Mouse (Mus musculus): ENCODE results near the gene Bbs5.

DNA sequence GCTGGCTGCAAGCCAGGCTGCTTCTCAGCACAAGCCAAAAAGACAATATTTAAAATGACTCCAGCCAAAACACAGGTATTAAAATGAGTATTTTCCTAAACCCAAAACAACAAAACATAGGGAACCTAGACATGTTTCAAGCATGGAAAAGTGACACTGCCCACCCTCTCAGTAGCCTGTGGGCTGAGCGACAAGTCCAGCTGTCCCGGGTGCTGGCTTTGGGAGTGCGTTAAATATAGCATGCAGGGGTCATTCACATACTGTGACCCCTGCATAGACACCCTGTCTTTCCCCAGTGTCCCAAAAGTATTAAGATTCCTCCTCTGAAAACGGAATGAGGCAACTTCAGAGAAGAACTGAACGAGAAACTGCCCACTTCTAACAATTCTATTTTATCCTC, 26.8 kb downstream of the Bbs5 start:
- no peak for TF ChIP-seq CTCF (IDR thresholded peaks at IDR 0.05; ENCODE audit: control insufficient read depth, insufficient read depth, insufficient replicate concordance, low read depth, low read length)
- no peak for TF ChIP-seq POLR2A (IDR thresholded peaks at IDR 0.05; ENCODE audit: control insufficient read depth, low read depth, low read length)

Measured in testis, adult 2 months (tissue).